Mouse (Mus musculus) hindbrain, embryonic 13.5 days (tissue): ENCODE data around the gene Babam2. TPM values are rescaled to one million over a fixed set of nuclear protein-coding genes. Genes with fewer than 3 reads are reported as not detected.

Experiments used
- ATAC-seq: fragments of 200-750 bp; cut with Nextera tagmentation; 2 replicates; pipeline ENCODE4 v1.8.0; 2017; ENCODE audit warnings: moderate TSS enrichment; ENCODE audit not compliant: low FRiP score
- H3K27ac ChIP-seq: fragments of 300-500 bp; sonication (generic); 2 replicates; pipeline ENCODE4 v1.5.1; 2015; ENCODE audit warnings: inconsistent platforms, mild to moderate bottlenecking, moderate library complexity
- H3K27me3 ChIP-seq: fragments of 300-500 bp; sonication (generic); 2 replicates; pipeline ENCODE4 v1.6.1; 2015; ENCODE audit warnings: mild to moderate bottlenecking, inconsistent platforms
- H3K36me3 ChIP-seq: fragments of 300-500 bp; sonication (generic); 2 replicates; pipeline ENCODE4 v1.6.1; 2015; ENCODE audit warnings: mild to moderate bottlenecking, inconsistent platforms
- H3K4me1 ChIP-seq: fragments of 300-500 bp; sonication (generic); replicated peaks from 2 replicates; pipeline ENCODE4 v1.6.1; 2015; ENCODE audit warnings: inconsistent platforms
- H3K4me2 ChIP-seq: fragments of 300-500 bp; sonication (generic); 2 replicates; pipeline ENCODE4 v1.6.1; 2015; ENCODE audit warnings: inconsistent platforms, mild to moderate bottlenecking, moderate library complexity
- H3K4me3 ChIP-seq: fragments of 300-500 bp; sonication (generic); 2 replicates; pipeline ENCODE4 v1.5.1; 2015; ENCODE audit warnings: mild to moderate bottlenecking, inconsistent platforms
- H3K9ac ChIP-seq: fragments of 300-500 bp; sonication (generic); 2 replicates; pipeline ENCODE4 v1.6.1; 2015; ENCODE audit warnings: mild to moderate bottlenecking, inconsistent platforms
- H3K9me3 ChIP-seq: fragments of 300-500 bp; sonication (generic); 2 replicates; pipeline ENCODE4 v1.6.1; 2016; ENCODE audit warnings: inconsistent platforms
- WGBS: fragments of 180-500 bp; shearing (Covaris S2); methylation state at CpG from one replicate; pipeline ENCODE4 v1.1.7; 2015; 5-methylcytosine and 5-hydroxymethylcytosine counted together
- polyA plus RNA-seq: library from polyadenylated mRNA; unstranded; fragments of >200 nt; fragmentation: Nextera tagmentation; extraction: Ambion mirVana; gene quantifications from 2 replicates; pipeline ENCODE4 v1.2.1, GENCODE M21; 2015

The Babam2 gene
- polyA plus RNA-seq, 1 experiment from 2014 or later: 58.4 TPM

GRCm38 (mm10) chr5:32036896-32037295 lies 339.4 kb downstream of the Babam2 start:
- H3K4me1 ChIP-seq: no peaks in the 10 kb centered on the region; the same call in 1 of the 2 replicates
- no peak overlapping the region for H3K4me2 ChIP-seq
- no peak overlapping the region for H3K9ac ChIP-seq
- ATAC-seq: no peak
- H3K36me3 ChIP-seq: no peaks in the 10 kb centered on the region
- WGBS: 71% methylated on average over 2 of the region's 2 CpGs
- no peaks in the 10 kb centered on the region for H3K27me3 ChIP-seq
- H3K27ac ChIP-seq: no peak overlapping the region
- H3K9me3 ChIP-seq: no peaks in the 10 kb centered on the region
- H3K4me3 ChIP-seq: no peak overlapping the region

- 89% methylated on average over 4 of the region's 4 CpGs for WGBS
- ATAC-seq: no peak
- Histone ChIP-seq H3K36me3 (no peaks in the 10 kb centered on the region), H3K9ac (no peak overlapping the region), H3K9me3 (no peaks in the 10 kb centered on the region), H3K4me1 (no peaks in the 10 kb centered on the region; the same call in 1 of the 2 replicates), H3K27me3 (no peaks in the 10 kb centered on the region), H3K27ac (no peak overlapping the region), H3K4me2 (no peak overlapping the region), H3K4me3 (no peak overlapping the region)
Measured at GRCm38 (mm10) chr5:32037546-32037945, 340.1 kb downstream of the Babam2 start.

- no peaks in the 10 kb centered on the region for H3K4me1 ChIP-seq
- no peaks in the 10 kb centered on the region for H3K9me3 ChIP-seq
- no peak for ATAC-seq
- no peaks in the 10 kb centered on the region for H3K36me3 ChIP-seq
- no peak overlapping the region for H3K4me3 ChIP-seq
- no peak overlapping the region for H3K27ac ChIP-seq
- H3K4me2 ChIP-seq: no peak overlapping the region
- no peaks in the 10 kb centered on the region for H3K27me3 ChIP-seq
- H3K9ac ChIP-seq: no peak overlapping the region
Measured at GRCm38 (mm10) chr5:32038994-32039393, 341.5 kb downstream of the Babam2 start.

- Histone ChIP-seq H3K27ac (no peak overlapping the region), H3K36me3 (no peaks in the 10 kb centered on the region), H3K4me1 (no peaks in the 10 kb centered on the region), H3K9ac (no peak overlapping the region), H3K4me2 (no peak overlapping the region), H3K9me3 (no peaks in the 10 kb centered on the region), H3K4me3 (no peak overlapping the region), H3K27me3 (no peaks in the 10 kb centered on the region)
- WGBS: 93% methylated on average over 3 of the region's 3 CpGs
- no peak for ATAC-seq
Measured at GRCm38 (mm10) chr5:32039511-32039910, 342.0 kb downstream of the Babam2 start.

GRCm38 (mm10) chr5:32043153-32043552 lies 345.7 kb downstream of the Babam2 start:
- Histone ChIP-seq H3K9me3 (no peaks in the 10 kb centered on the region), H3K36me3 (no peaks in the 10 kb centered on the region), H3K4me2 (no peak overlapping the region), H3K4me3 (no peak overlapping the region), H3K27ac (no peak overlapping the region), H3K9ac (no peak overlapping the region), H3K4me1 (no peaks in the 10 kb centered on the region), H3K27me3 (no peaks in the 10 kb centered on the region)
- ATAC-seq: no peak
- 85% methylated on average over 7 of the region's 7 CpGs for WGBS

- Histone ChIP-seq H3K4me3 (no peak overlapping the region), H3K4me2 (no peak overlapping the region), H3K27me3 (no peaks in the 10 kb centered on the region), H3K9ac (no peak overlapping the region), H3K27ac (no peak overlapping the region), H3K36me3 (no peaks in the 10 kb centered on the region), H3K9me3 (no peaks in the 10 kb centered on the region), H3K4me1 (no peaks in the 10 kb centered on the region)
- no peak for ATAC-seq
Measured at GRCm38 (mm10) chr5:32043996-32044395, 346.5 kb downstream of the Babam2 start.

- no peak overlapping the region for H3K4me2 ChIP-seq
- no peak overlapping the region for H3K9ac ChIP-seq
- 69% methylated on average over 1 of the region's 1 CpGs for WGBS
- no peak for ATAC-seq
- no peak overlapping the region for H3K4me3 ChIP-seq
- no peaks in the 10 kb centered on the region for H3K4me1 ChIP-seq
- no peaks in the 10 kb centered on the region for H3K27me3 ChIP-seq
- H3K36me3 ChIP-seq: no peaks in the 10 kb centered on the region
- no peak overlapping the region for H3K27ac ChIP-seq
- no peaks in the 10 kb centered on the region for H3K9me3 ChIP-seq
Measured at GRCm38 (mm10) chr5:32051899-32052298, 354.4 kb downstream of the Babam2 start.

- Histone ChIP-seq H3K36me3 (no peaks in the 10 kb centered on the region), H3K27me3 (no peaks in the 10 kb centered on the region), H3K4me2 (no peak overlapping the region), H3K4me1 (no peaks in the 10 kb centered on the region), H3K9me3 (no peaks in the 10 kb centered on the region), H3K9ac (no peak overlapping the region), H3K27ac (no peak overlapping the region), H3K4me3 (no peak overlapping the region)
- ATAC-seq: no peak
- whole genome bisulfite sequencing: 86% methylated on average over 1 of the region's 1 CpGs
Measured at GRCm38 (mm10) chr5:32052467-32052866, 355.0 kb downstream of the Babam2 start.

GRCm38 (mm10) chr5:32053476-32053875 lies 356.0 kb downstream of the Babam2 start:
- Histone ChIP-seq H3K4me1 (no peaks in the 10 kb centered on the region), H3K9ac (no peak overlapping the region), H3K4me2 (no peak overlapping the region), H3K36me3 (no peaks in the 10 kb centered on the region), H3K27ac (no peak overlapping the region), H3K27me3 (no peaks in the 10 kb centered on the region), H3K9me3 (no peaks in the 10 kb centered on the region), H3K4me3 (no peak overlapping the region)
- WGBS: 79% methylated on average over 8 of the region's 8 CpGs
- ATAC-seq: no peak

GRCm38 (mm10) chr5:32055676-32056075 lies 358.2 kb downstream of the Babam2 start:
- ATAC-seq: no peak
- WGBS: 80% methylated on average over 3 of the region's 3 CpGs
- H3K9me3 ChIP-seq: no peaks in the 10 kb centered on the region

GRCm38 (mm10) chr5:32056126-32056525 lies 358.6 kb downstream of the Babam2 start:
- Histone ChIP-seq H3K9ac (no peak overlapping the region), H3K27me3 (no peaks in the 10 kb centered on the region), H3K4me1 (no peaks in the 10 kb centered on the region), H3K27ac (no peak overlapping the region), H3K4me3 (no peak overlapping the region), H3K9me3 (no peaks in the 10 kb centered on the region), H3K36me3 (no peaks in the 10 kb centered on the region), H3K4me2 (no peak overlapping the region)
- 64% methylated on average over 1 of the region's 1 CpGs for WGBS
- ATAC-seq: no peak

More at GRCm38 (mm10) chr5:32055676-32056075, 358.2 kb downstream of the Babam2 start:
- no peak overlapping the region for H3K9ac ChIP-seq
- H3K27ac ChIP-seq: no peak overlapping the region
- no peak overlapping the region for H3K4me3 ChIP-seq
- no peaks in the 10 kb centered on the region for H3K27me3 ChIP-seq
- H3K4me2 ChIP-seq: no peak overlapping the region
- H3K4me1 ChIP-seq: no peaks in the 10 kb centered on the region
- no peaks in the 10 kb centered on the region for H3K36me3 ChIP-seq

- Histone ChIP-seq H3K27ac (no peak overlapping the region), H3K9me3 (no peaks in the 10 kb centered on the region), H3K4me2 (no peak overlapping the region), H3K4me1 (no peaks in the 10 kb centered on the region), H3K9ac (no peak overlapping the region), H3K27me3 (no peaks in the 10 kb centered on the region), H3K4me3 (no peak overlapping the region), H3K36me3 (no peaks in the 10 kb centered on the region)
- WGBS: 80% methylated on average over 8 of the region's 8 CpGs
- no peak for ATAC-seq
Measured at GRCm38 (mm10) chr5:32058481-32059253, 361.2 kb downstream of the Babam2 start.

GRCm38 (mm10) chr5:32059254-32059796 lies 361.8 kb downstream of the Babam2 start:
- Histone ChIP-seq H3K4me2 (no peak overlapping the region), H3K9me3 (no peaks in the 10 kb centered on the region), H3K9ac (no peak overlapping the region), H3K4me1 (no peaks in the 10 kb centered on the region), H3K27ac (no peak overlapping the region), H3K4me3 (no peak overlapping the region), H3K36me3 (no peaks in the 10 kb centered on the region), H3K27me3 (no peaks in the 10 kb centered on the region)
- 81% methylated on average over 8 of the region's 8 CpGs for WGBS
- ATAC-seq: no peak
